Mouse (Mus musculus) liver, embryonic 15.5 days (tissue): ENCODE measurements around the gene Wdfy1. TPM values are rescaled to one million over a fixed set of nuclear protein-coding genes. Genes with fewer than 3 reads are reported as not detected.

Experiments
- ATAC-seq: fragments of 200-750 bp; cut with Nextera tagmentation; 2 replicates; pipeline ENCODE4 v1.8.0; 2017; ENCODE audit warnings: moderate number of reproducible peaks, mild to moderate bottlenecking, moderate library complexity; ENCODE audit not compliant: insufficient read depth
- H3K27ac ChIP-seq: fragments of 300-500 bp; sonication (generic); replicated peaks from 2 replicates; pipeline ENCODE4 v1.5.1; 2015; ENCODE audit warnings: mild to moderate bottlenecking, inconsistent platforms
- H3K27me3 ChIP-seq: fragments of 300-500 bp; sonication (generic); 2 replicates; pipeline ENCODE4 v1.6.1; 2015; ENCODE audit warnings: mild to moderate bottlenecking, inconsistent platforms
- H3K36me3 ChIP-seq: fragments of 300-500 bp; sonication (generic); replicated peaks from 2 replicates; pipeline ENCODE4 v1.6.1; 2015; ENCODE audit warnings: moderate library complexity, mild to moderate bottlenecking, inconsistent platforms
- H3K4me1 ChIP-seq: fragments of 300-500 bp; sonication (generic); replicated peaks from 2 replicates; pipeline ENCODE4 v1.6.1; 2015; ENCODE audit warnings: inconsistent platforms
- H3K4me2 ChIP-seq: fragments of 300-500 bp; sonication (generic); 2 replicates; pipeline ENCODE4 v1.6.1; 2015; ENCODE audit warnings: moderate library complexity, mild to moderate bottlenecking, inconsistent platforms
- H3K4me3 ChIP-seq: fragments of 300-500 bp; sonication (generic); replicated peaks from 2 replicates; pipeline ENCODE4 v1.5.1; 2015; ENCODE audit warnings: mild to moderate bottlenecking, inconsistent platforms
- H3K9ac ChIP-seq: fragments of 300-500 bp; sonication (generic); 2 replicates; pipeline ENCODE4 v1.6.1; 2015; ENCODE audit warnings: moderate library complexity, mild to moderate bottlenecking, inconsistent platforms
- H3K9me3 ChIP-seq: fragments of 300-500 bp; sonication (generic); replicated peaks from 2 replicates; pipeline ENCODE4 v1.6.1; 2016; ENCODE audit warnings: inconsistent platforms
- WGBS: fragments of 180-500 bp; shearing (Covaris S2); methylation state at CpG from one replicate; pipeline ENCODE4 v1.1.7; 2015; ENCODE audit warnings: mixed read lengths; ENCODE audit not compliant: insufficient replicate concordance; 5-methylcytosine and 5-hydroxymethylcytosine counted together
- polyA plus RNA-seq: library from polyadenylated mRNA; unstranded; fragments of >200 nt; fragmentation: Nextera tagmentation; extraction: Ambion mirVana; gene quantifications from 2 replicates; pipeline ENCODE4 v1.2.1, GENCODE M21; 2015

Gene Wdfy1
- 14.0 TPM in 2 replicates for polyA plus RNA-seq

- peaks cover 5% of the 10 kb centered on the region; the same call in 1 of the 2 replicates for H3K4me1 ChIP-seq
- H3K9me3 ChIP-seq = no peaks in the 10 kb centered on the region
- peak within 1 kb of the TSS; percentile 74 for H3K27ac ChIP-seq
- ATAC-seq = peak; percentile 100
- peak within 1 kb of the TSS; percentile 75 for H3K9ac ChIP-seq
- peak within 1 kb of the TSS; percentile 76 for H3K4me2 ChIP-seq
- WGBS = under 1% methylated on average over 38 of the region's 38 CpGs
- peaks cover 28% of the 10 kb centered on the region for H3K36me3 ChIP-seq
- no peaks in the 10 kb centered on the region for H3K27me3 ChIP-seq
- peak within 1 kb of the TSS; percentile 84 for H3K4me3 ChIP-seq
Measured at GRCm38 (mm10) chr1:79775927-79776458, at the start of gene Wdfy1, which contains the start of gene Mrpl44. TSS of gene Wdfy1 (minus strand) at chr1:79776143. TSS of gene Mrpl44 (plus strand) at chr1:79776018.

- ATAC-seq = no peak
- Histone ChIP-seq H3K4me1 (no peaks in the 10 kb centered on the region), H3K36me3 (no peaks in the 10 kb centered on the region), H3K27ac (no peak overlapping the region), H3K4me3 (no peak overlapping the region), H3K4me2 (no peak overlapping the region), H3K9me3 (no peaks in the 10 kb centered on the region), H3K9ac (no peak overlapping the region), H3K27me3 (no peaks in the 10 kb centered on the region)
- WGBS = 54% methylated on average over 14 of the region's 14 CpGs
Measured at GRCm38 (mm10) chr1:79823951-79824633, 48.1 kb upstream of the Wdfy1 start.

GRCm38 (mm10) chr1:79822806-79823525 is 47.0 kb upstream of the Wdfy1 start:
- no peak for ATAC-seq
- H3K36me3 ChIP-seq = no peaks in the 10 kb centered on the region
- no peak overlapping the region for H3K4me3 ChIP-seq
- H3K27ac ChIP-seq = no peak overlapping the region
- H3K4me1 ChIP-seq = no peaks in the 10 kb centered on the region
- H3K27me3 ChIP-seq = no peaks in the 10 kb centered on the region
- 54% methylated on average over 13 of the region's 13 CpGs for WGBS
- H3K9me3 ChIP-seq = no peaks in the 10 kb centered on the region
- H3K4me2 ChIP-seq = no peak overlapping the region
- no peak overlapping the region for H3K9ac ChIP-seq

- Histone ChIP-seq H3K36me3 (no peaks in the 10 kb centered on the region), H3K27ac (no peak overlapping the region), H3K9ac (no peak overlapping the region), H3K27me3 (no peaks in the 10 kb centered on the region), H3K4me1 (no peaks in the 10 kb centered on the region), H3K9me3 (no peaks in the 10 kb centered on the region), H3K4me2 (no peak overlapping the region), H3K4me3 (no peak overlapping the region)
- no peak for ATAC-seq
- whole genome bisulfite sequencing = 75% methylated on average over 11 of the region's 11 CpGs
Measured at GRCm38 (mm10) chr1:79819296-79819879, 43.4 kb upstream of the Wdfy1 start.

GRCm38 (mm10) chr1:79815446-79815845 is 39.5 kb upstream of the Wdfy1 start:
- H3K27me3 ChIP-seq = no peaks in the 10 kb centered on the region
- H3K9ac ChIP-seq = no peak overlapping the region
- H3K27ac ChIP-seq = no peak overlapping the region
- H3K4me2 ChIP-seq = no peak overlapping the region
- H3K36me3 ChIP-seq = no peaks in the 10 kb centered on the region
- H3K9me3 ChIP-seq = no peaks in the 10 kb centered on the region
- WGBS = 58% methylated on average over 3 of the region's 3 CpGs
- H3K4me1 ChIP-seq = no peaks in the 10 kb centered on the region
- ATAC-seq = no peak
- H3K4me3 ChIP-seq = no peak overlapping the region

- Histone ChIP-seq H3K4me1 (no peaks in the 10 kb centered on the region), H3K4me2 (no peak overlapping the region), H3K27me3 (no peaks in the 10 kb centered on the region), H3K9me3 (no peaks in the 10 kb centered on the region), H3K27ac (no peak overlapping the region), H3K4me3 (no peak overlapping the region), H3K9ac (no peak overlapping the region), H3K36me3 (no peaks in the 10 kb centered on the region)
- WGBS = 62% methylated on average over 3 of the region's 3 CpGs
- ATAC-seq = no peak
Measured at GRCm38 (mm10) chr1:79809447-79809846, 33.5 kb upstream of the Wdfy1 start.

GRCm38 (mm10) chr1:79806865-79807264 is 30.9 kb upstream of the Wdfy1 start:
- Histone ChIP-seq H3K4me1 (no peaks in the 10 kb centered on the region), H3K9ac (no peak overlapping the region), H3K36me3 (no peaks in the 10 kb centered on the region), H3K9me3 (no peaks in the 10 kb centered on the region), H3K27ac (no peak overlapping the region), H3K4me2 (no peak overlapping the region), H3K27me3 (no peaks in the 10 kb centered on the region), H3K4me3 (no peak overlapping the region)
- ATAC-seq = no peak
- 41% methylated on average over 5 of the region's 5 CpGs for WGBS

GRCm38 (mm10) chr1:79803614-79804013 is 27.7 kb upstream of the Wdfy1 start:
- H3K4me3 ChIP-seq = no peak overlapping the region
- H3K4me1 ChIP-seq = no peaks in the 10 kb centered on the region
- WGBS = 44% methylated on average over 7 of the region's 7 CpGs
- no peaks in the 10 kb centered on the region for H3K36me3 ChIP-seq
- H3K9me3 ChIP-seq = no peaks in the 10 kb centered on the region
- no peak overlapping the region for H3K9ac ChIP-seq
- no peaks in the 10 kb centered on the region for H3K27me3 ChIP-seq
- no peak for ATAC-seq
- no peak overlapping the region for H3K27ac ChIP-seq
- H3K4me2 ChIP-seq = no peak overlapping the region

- H3K4me2 ChIP-seq = no peak overlapping the region
- WGBS = 68% methylated on average over 11 of the region's 11 CpGs
- no peaks in the 10 kb centered on the region for H3K4me1 ChIP-seq
- no peak for ATAC-seq
- H3K9me3 ChIP-seq = no peaks in the 10 kb centered on the region
- no peaks in the 10 kb centered on the region for H3K36me3 ChIP-seq
- no peak overlapping the region for H3K9ac ChIP-seq
- H3K4me3 ChIP-seq = no peak overlapping the region
- H3K27ac ChIP-seq = no peak overlapping the region
- H3K27me3 ChIP-seq = no peaks in the 10 kb centered on the region
Measured at GRCm38 (mm10) chr1:79802858-79803427, 27.0 kb upstream of the Wdfy1 start.

- ATAC-seq = no peak
- no peak overlapping the region for H3K4me3 ChIP-seq
- H3K36me3 ChIP-seq = no peaks in the 10 kb centered on the region
- H3K27ac ChIP-seq = no peak overlapping the region
- H3K9me3 ChIP-seq = no peaks in the 10 kb centered on the region
- no peak overlapping the region for H3K4me2 ChIP-seq
- H3K4me1 ChIP-seq = no peaks in the 10 kb centered on the region
- H3K27me3 ChIP-seq = no peaks in the 10 kb centered on the region
- no peak overlapping the region for H3K9ac ChIP-seq
- WGBS = 19% methylated on average over 3 of the region's 3 CpGs
Measured at GRCm38 (mm10) chr1:79797084-79797483, 21.1 kb upstream of the Wdfy1 start.
